Mouse (Mus musculus) hindlimb bud, embryonic 11.5 days (tissue): ENCODE data around the gene Pcgf3.
A peak's percentile ranks its signal among the peaks of the same experiment; 100 is the strongest.

Source experiments
- DNase-seq: peaks from one replicate; pipeline ENCODE4 v3.0.0-alpha.2; 2012; ENCODE audit warnings: low read depth, low spot score; ENCODE audit errors: extremely low spot score

Gene Pcgf3

GRCm38 (mm10) chr5:108549489-108550206, 88.6 kb downstream of the Pcgf3 start, which contains the start of gene Cplx1:
Gene Cplx1 (minus strand): TSS chr5:108550024.
- DNase-seq = peak; percentile 74

DNA sequence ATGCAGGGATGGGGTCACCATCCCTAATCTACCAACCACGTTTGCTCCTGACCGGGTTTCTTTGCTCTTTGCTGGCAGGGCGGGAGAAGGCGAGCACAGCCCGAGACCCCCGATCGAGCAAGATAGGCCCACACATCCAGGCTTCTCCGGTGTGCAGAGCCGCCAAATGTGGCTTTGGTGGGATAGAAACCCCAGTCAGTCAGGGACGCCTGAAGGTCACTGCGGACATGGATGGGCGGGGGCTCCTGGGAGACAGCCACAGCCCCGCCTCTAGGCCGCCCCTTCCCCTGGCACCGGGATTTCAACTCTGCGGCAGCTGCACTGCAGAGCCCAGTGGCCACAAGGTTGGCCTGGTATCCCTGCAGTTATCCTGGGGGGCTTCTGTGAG, 89.2 kb downstream of the Pcgf3 start:
- no peak for DNase-seq

DNA sequence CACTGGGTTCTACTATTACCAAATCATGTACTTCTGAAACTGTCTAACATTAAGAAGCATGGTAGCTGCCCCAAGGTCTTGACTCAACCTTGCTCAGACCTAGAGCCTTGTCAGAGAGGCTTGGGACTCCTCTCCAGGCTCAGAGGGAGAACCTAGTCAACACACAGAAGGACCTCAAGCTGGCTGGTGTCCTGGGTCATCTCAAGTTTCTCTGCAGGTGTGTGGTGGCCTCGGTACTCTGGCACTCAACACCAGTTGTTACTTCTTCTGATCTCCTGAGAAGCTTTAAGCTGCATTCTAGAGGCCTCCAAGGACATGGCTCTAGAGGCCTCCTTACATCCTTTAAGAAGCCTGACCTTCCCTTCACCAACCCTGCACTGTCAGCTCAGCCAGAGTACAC, 93.0 kb downstream of the Pcgf3 start:
- DNase-seq = no peak
